Mouse (Mus musculus) splenic B cell, adult 2 months (primary cell): Measurements from ENCODE around the gene Gstm4.
"Not testable (repeated sequence)": the region's sequence is repeated elsewhere in the genome, so short reads cannot be mapped to it uniquely, and the experiment has no call there.

Source experiments
- DNase-seq: peaks from one replicate; pipeline ENCODE4 v3.0.0-alpha.2; 2011; ENCODE audit warnings: low read depth, low spot score
- H3K27me3 ChIP-seq: 2 replicates; pipeline ENCODE4 v1.6.1; 2012; ENCODE audit warnings: mild to moderate bottlenecking, low read length, moderate library complexity, mixed read lengths; ENCODE audit not compliant: control insufficient read depth, poor library complexity, insufficient read depth, severe bottlenecking
- H3K36me3 ChIP-seq: 2 replicates; pipeline ENCODE4 v1.6.1; 2012; ENCODE audit warnings: mild to moderate bottlenecking, low read length, moderate library complexity, mixed read lengths; ENCODE audit not compliant: control insufficient read depth, poor library complexity, insufficient read depth, severe bottlenecking

Gene Gstm4

GRCm38 (mm10) chr3:108048306-108048705 is 3.6 kb upstream of the Gstm4 start:
- DNase-seq, result no peak
- Histone ChIP-seq H3K36me3 (no peaks in the 10 kb centered on the region), H3K27me3 (no peaks in the 10 kb centered on the region)

- DNase-seq, result no peak
- Histone ChIP-seq H3K27me3 (no peaks in the 10 kb centered on the region), H3K36me3 (no peaks in the 10 kb centered on the region)
Observed at GRCm38 (mm10) chr3:108046944-108047655, 2.4 kb upstream of the Gstm4 start.

- no peaks in the 10 kb centered on the region for H3K27me3 ChIP-seq
- H3K36me3 ChIP-seq, result no peaks in the 10 kb centered on the region
- DNase-seq, result no peak
Observed at GRCm38 (mm10) chr3:108033156-108033555, 11.5 kb downstream of the Gstm4 start.

- Histone ChIP-seq H3K27me3 (no peaks in the 10 kb centered on the region), H3K36me3 (no peaks in the 10 kb centered on the region)
- no peak for DNase-seq
Observed at GRCm38 (mm10) chr3:108032113-108032512, 12.6 kb downstream of the Gstm4 start.

GRCm38 (mm10) chr3:108028641-108029365 is 15.9 kb downstream of the Gstm4 start:
- no peaks in the 10 kb centered on the region for H3K27me3 ChIP-seq
- H3K36me3 ChIP-seq, result no peaks in the 10 kb centered on the region
- no peak for DNase-seq

- no peak for DNase-seq
Observed at GRCm38 (mm10) chr3:108026597-108026996, 18.1 kb downstream of the Gstm4 start.

GRCm38 (mm10) chr3:108026049-108026448 is 18.6 kb downstream of the Gstm4 start:
- Histone ChIP-seq H3K27me3 (no peaks in the 10 kb centered on the region), H3K36me3 (no peaks in the 10 kb centered on the region)
- peak; percentile 23 for DNase-seq

More at GRCm38 (mm10) chr3:108026597-108026996, 18.1 kb downstream of the Gstm4 start:
- Histone ChIP-seq H3K27me3 (no peaks in the 10 kb centered on the region), H3K36me3 (no peaks in the 10 kb centered on the region)

- no peak for DNase-seq
- no peaks in the 10 kb centered on the region for H3K36me3 ChIP-seq
- H3K27me3 ChIP-seq, result no peaks in the 10 kb centered on the region
Observed at GRCm38 (mm10) chr3:108025318-108025717, 19.4 kb downstream of the Gstm4 start.

GRCm38 (mm10) chr3:108022650-108023049 is 22.0 kb downstream of the Gstm4 start:
- Histone ChIP-seq H3K27me3 (no peaks in the 10 kb centered on the region), H3K36me3 (no peaks in the 10 kb centered on the region)
- DNase-seq, result no peak

GRCm38 (mm10) chr3:108020351-108021022 is 24.2 kb downstream of the Gstm4 start:
- not testable (repeated sequence) for H3K27me3 ChIP-seq, DNase-seq, H3K36me3 ChIP-seq

- H3K27me3 ChIP-seq, H3K36me3 ChIP-seq, DNase-seq: not testable (repeated sequence)
Observed at GRCm38 (mm10) chr3:108019226-108019625, 25.5 kb downstream of the Gstm4 start.

- no peaks in the 10 kb centered on the region for H3K36me3 ChIP-seq
- H3K27me3 ChIP-seq, result no peaks in the 10 kb centered on the region
- peak; percentile 56 for DNase-seq
Observed at GRCm38 (mm10) chr3:108018190-108018820, 26.4 kb downstream of the Gstm4 start.

- Histone ChIP-seq H3K36me3 (no peaks in the 10 kb centered on the region), H3K27me3 (no peaks in the 10 kb centered on the region)
- peak; percentile 74 for DNase-seq
Observed at GRCm38 (mm10) chr3:108017473-108018189, 27.1 kb downstream of the Gstm4 start, which contains the start of gene Gstm1. TSS of gene Gstm1 (minus strand) at chr3:108017973.

- not testable (repeated sequence) for H3K27me3 ChIP-seq, DNase-seq, H3K36me3 ChIP-seq
Observed at GRCm38 (mm10) chr3:108016468-108016867, 28.2 kb downstream of the Gstm4 start.
